Mouse (Mus musculus) left cerebral cortex, postnatal 10 days (tissue): ENCODE results near the gene Lrwd1. TPM values are rescaled to one million over a fixed set of nuclear protein-coding genes. Genes with fewer than 3 reads are reported as not detected.

Source experiments
- DNase-seq, 2 experiments: peaks; one replicate each; pipeline ENCODE4 v3.0.0; 2021 to 2022; ENCODE audit warnings: low spot score in 2 of 2, mixed read lengths in 1 of 2; ENCODE audit errors: extremely low spot score in 1 of 2
- intact Hi-C: fragments of 180-260 bp; cut with DNase I; formaldehyde crosslinking; loops from one replicate; pipeline ENCODE4 v1.15.1; 2025
- total RNA-seq, 2 experiments: library from RNA; stranded (reverse); gene quantifications; 2 replicates each; pipeline ENCODE4 v1.2.3; 2021

The Lrwd1 gene
- total RNA-seq, 2 experiments from 2014 or later: 11.7 to 13.2 TPM

DNA sequence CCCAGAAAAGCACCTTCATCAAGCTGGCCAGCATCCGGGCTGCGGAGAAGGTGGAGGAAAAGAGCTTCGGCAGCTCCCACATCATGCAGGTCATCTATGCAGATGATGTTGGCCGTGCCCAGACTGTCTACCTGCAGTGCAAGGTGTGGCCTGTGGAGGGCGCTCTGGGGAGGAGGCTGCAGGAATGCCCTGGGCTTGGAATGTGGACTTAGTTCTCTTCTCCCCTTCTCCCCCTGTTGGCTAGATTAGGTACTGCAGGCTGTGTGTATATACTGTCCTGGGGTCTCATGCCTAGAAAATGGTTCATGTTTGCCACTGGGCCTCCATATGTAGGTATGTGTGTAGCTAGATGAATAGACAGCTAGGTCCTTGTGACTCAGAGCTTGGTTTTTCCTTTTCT is 31.4 kb downstream of the Lrwd1 start:
- DNase-seq: no peak
- intact Hi-C loops: no loop called here

- intact Hi-C loops: no loop called here
- peak; percentile 62 to 85 for DNase-seq
Measured at GRCm38 (mm10) chr5:136102099-136102820, 33.6 kb downstream of the Lrwd1 start.

DNA sequence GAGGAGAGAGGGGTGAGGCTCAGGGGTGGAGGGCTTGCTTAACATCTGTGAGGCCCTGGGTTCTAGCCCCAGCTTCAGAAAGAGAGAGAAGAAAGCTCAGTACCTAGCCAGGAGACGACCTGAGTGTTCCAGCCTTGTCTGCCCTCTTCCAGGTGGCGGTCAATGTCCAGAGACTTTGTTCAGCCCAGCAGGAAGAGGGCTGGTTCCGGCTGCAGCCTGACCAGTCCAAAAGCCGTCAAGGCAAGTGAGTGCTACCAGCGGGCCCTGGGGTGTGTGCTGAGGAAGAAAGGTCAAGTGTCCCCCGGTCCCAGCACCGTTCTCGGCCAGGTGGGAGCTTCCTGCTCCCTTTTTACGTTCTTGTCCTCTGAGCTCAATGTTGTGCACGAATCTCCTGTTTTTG is 37.3 kb downstream of the Lrwd1 start:
- no peak for DNase-seq
- intact Hi-C loops: no loop called here

DNA sequence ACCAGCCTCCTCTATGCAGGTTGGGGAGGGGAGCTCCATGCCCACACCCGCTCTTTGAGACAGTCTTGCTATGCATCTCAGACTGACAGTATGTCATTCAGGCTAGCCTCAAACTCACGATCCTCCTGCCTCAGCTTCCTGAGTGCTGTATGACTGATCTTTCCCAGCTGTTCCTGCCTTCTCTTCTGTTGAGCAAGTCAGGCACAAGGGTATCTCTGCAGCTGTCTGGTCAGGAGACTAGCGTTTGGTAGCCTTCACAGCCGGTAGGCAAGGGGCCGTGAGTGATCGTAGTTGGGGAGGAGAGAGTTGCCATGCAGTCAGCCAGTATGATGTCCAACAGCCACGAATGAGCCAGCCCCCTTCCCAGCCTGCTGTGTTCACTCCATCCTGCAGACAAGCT is 40.8 kb downstream of the Lrwd1 start:
- intact Hi-C loops: no loop called here

GRCm38 (mm10) chr5:136094249-136095010 is 41.4 kb downstream of the Lrwd1 start:
- intact Hi-C loops: no loop called here
- no peak for DNase-seq

More for the DNA sequence above, 40.8 kb downstream of the Lrwd1 start:
- DNase-seq: no peak

DNA sequence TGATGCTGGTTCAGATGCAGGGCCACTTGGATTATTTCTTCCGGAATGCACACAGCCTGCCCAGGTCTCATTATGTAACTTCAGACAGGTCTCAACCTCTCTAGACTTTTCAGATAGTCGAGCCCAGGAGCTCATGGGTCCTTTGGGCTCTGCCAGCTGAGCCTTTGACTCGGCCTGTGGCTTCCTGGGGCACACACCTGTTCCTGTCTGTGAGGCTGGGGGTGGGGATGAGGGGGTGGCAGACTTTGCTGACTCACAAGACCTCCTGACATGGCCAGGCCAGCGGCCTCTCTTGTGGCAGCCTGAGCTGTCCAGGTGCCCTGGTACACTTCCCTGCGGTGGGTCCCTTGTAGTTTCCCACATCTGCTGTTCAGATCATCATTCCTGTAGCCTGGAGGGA is 43.9 kb downstream of the Lrwd1 start:
- DNase-seq: no peak
- intact Hi-C loops: no loop called here

GRCm38 (mm10) chr5:136088821-136089575 is 46.9 kb downstream of the Lrwd1 start:
- intact Hi-C loops: no loop called here
- no peak for DNase-seq

- intact Hi-C loops: no loop called here
- no peak for DNase-seq
Measured at GRCm38 (mm10) chr5:136086290-136086689, 49.6 kb downstream of the Lrwd1 start.

GRCm38 (mm10) chr5:136084891-136085651 is 50.8 kb downstream of the Lrwd1 start:
- intact Hi-C loops: no loop called here
- DNase-seq: peak in 1 of 2 experiments; percentile 49

- intact Hi-C loops: no loop called here
- no peak for DNase-seq
Measured at GRCm38 (mm10) chr5:136084144-136084881, 51.6 kb downstream of the Lrwd1 start.

GRCm38 (mm10) chr5:136083669-136084107 is 52.2 kb downstream of the Lrwd1 start, which contains the start of gene Rasa4:
TSS of gene Rasa4 (plus strand) at chr5:136083916.
- peak; percentile 91 to 96 for DNase-seq
- intact Hi-C loops: no loop called here

GRCm38 (mm10) chr5:136082345-136082744 is 53.5 kb downstream of the Lrwd1 start:
- intact Hi-C loops: no loop called here
- no peak for DNase-seq

- DNase-seq: no peak
- intact Hi-C loops: no loop called here
Measured at GRCm38 (mm10) chr5:136078136-136078535, 57.7 kb downstream of the Lrwd1 start.

- no peak for DNase-seq
- intact Hi-C loops: no loop called here
Measured at GRCm38 (mm10) chr5:136077001-136077550, 58.8 kb downstream of the Lrwd1 start.

DNA sequence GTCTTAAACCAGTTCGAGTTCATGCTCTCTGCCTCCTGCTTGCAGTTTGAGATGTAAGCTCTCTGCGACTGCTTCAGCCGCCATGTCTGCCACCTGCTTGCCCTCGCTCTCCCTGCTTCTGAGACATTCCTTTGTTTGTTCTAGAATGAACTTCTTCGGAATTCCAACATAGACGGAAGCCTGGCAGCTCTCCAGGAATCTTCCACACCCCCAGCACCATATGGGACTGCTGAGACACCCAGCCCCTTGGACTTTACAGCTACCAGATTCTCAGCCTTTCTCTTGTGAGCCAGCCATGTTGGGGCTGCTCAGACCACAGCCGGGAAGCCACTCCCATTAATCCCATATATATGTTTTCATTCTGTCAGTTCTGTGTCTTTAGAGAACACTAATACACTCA is 59.6 kb downstream of the Lrwd1 start:
- intact Hi-C loops: no loop called here
- DNase-seq: peak in 1 of 2 experiments; percentile 54

DNA sequence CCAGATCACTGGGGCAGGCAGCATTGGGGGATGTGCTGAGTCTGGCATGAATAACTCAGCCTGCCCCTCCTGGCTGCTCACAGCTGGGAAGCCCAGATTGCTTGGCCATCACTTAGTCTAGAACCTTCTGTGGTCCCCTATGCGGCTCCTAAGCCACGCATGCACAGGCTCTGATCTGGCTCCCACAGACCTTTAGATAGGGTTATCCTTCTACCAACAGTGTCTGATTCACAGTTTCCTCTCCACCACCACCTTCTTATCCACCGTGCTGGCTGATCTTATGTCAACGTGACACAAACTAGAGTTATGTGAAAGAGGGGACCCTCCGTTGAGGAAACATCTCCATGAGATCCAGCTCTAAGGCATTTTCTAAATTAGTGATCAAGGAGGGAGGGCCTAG is 60.8 kb downstream of the Lrwd1 start:
- intact Hi-C loops: no loop called here
- no peak for DNase-seq

DNA sequence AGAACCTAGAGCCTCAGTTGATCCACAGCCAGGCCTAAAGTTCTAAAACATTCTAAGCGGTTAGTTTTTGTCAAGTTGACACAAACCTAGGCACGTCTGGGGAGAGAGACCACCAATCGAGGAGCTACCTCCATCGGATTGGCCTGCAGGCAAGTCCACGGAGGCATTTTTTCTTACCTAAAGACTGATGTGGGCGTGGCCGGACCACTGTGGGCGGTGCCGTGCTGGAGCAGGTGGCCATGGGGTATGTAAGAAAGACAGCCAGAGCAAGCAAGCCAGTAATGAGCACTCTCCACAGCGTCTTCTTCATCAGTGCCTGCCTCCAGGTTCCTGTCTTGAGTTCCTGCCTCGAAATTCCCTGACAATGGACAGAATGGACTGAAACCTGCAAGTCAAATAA is 62.3 kb downstream of the Lrwd1 start:
- intact Hi-C loops: no loop called here
- DNase-seq: no peak

DNA sequence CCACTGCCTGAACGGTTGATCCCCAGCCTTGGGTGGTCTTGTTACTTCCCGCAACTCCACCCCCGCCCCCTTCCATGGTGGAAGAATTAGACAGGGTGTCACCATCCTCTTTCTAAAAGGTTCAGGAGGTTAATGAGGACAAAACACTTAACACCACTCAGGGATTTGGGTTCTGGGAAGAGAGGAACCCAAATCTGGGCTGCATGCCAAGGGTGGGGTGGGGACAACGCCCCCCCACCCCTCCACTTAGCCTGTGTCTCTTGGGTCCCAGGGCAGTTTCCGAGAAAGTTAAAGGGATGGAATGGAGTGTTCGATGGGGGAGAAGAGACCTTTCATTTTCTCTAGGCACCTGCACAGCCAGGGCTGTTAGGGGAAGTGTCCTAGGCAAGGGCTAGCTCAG is 62.8 kb downstream of the Lrwd1 start:
- intact Hi-C loops: no loop called here
- DNase-seq: no peak
